Mouse (Mus musculus) embryonic facial prominence, embryonic 11.5 days (tissue): ENCODE data around the gene Gm8922. TPM values are rescaled to one million over a fixed set of nuclear protein-coding genes. Genes with fewer than 3 reads are reported as not detected.
"Not testable (repeated sequence)": the region's sequence is repeated elsewhere in the genome, so short reads cannot be mapped to it uniquely, and the experiment has no call there.

ENCODE experiments used
- ATAC-seq: fragments of 200-750 bp; cut with Nextera tagmentation; replicated peaks from 2 replicates; pipeline ENCODE4 v1.8.0; 2017; ENCODE audit warnings: low read depth; ENCODE audit not compliant: insufficient number of reproducible peaks, low FRiP score, low TSS enrichment
- DNase-seq: peaks from one replicate; pipeline ENCODE4 v3.0.0-alpha.2; 2015; ENCODE audit warnings: low spot score
- H3K27ac ChIP-seq: fragments of 300-500 bp; sonication (generic); replicated peaks from 2 replicates; pipeline ENCODE4 v1.5.1; 2014; ENCODE audit warnings: mild to moderate bottlenecking, low read depth, low read length, control low read depth
- H3K27me3 ChIP-seq: fragments of 300-500 bp; sonication (generic); 2 replicates; pipeline ENCODE4 v1.6.1; 2014; ENCODE audit warnings: mild to moderate bottlenecking, low read length, moderate library complexity, mixed read lengths; ENCODE audit not compliant: control insufficient read depth, insufficient read depth
- H3K36me3 ChIP-seq: fragments of 300-500 bp; sonication (generic); replicated peaks from 2 replicates; pipeline ENCODE4 v1.6.1; 2014; ENCODE audit warnings: low read depth, mild to moderate bottlenecking, low read length, moderate library complexity, mixed read lengths; ENCODE audit not compliant: control insufficient read depth, insufficient read depth
- H3K4me1 ChIP-seq: fragments of 300-500 bp; sonication (generic); 2 replicates; pipeline ENCODE4 v1.6.1; 2014; ENCODE audit warnings: low read length, mixed read lengths; ENCODE audit not compliant: control insufficient read depth, insufficient read depth
- H3K4me2 ChIP-seq: fragments of 300-500 bp; sonication (generic); 2 replicates; pipeline ENCODE4 v1.6.1; 2014; ENCODE audit warnings: low read depth, mild to moderate bottlenecking, control low read depth, low read length, moderate library complexity
- H3K4me3 ChIP-seq: fragments of 300-500 bp; sonication (generic); 2 replicates; pipeline ENCODE4 v1.5.1; 2014; ENCODE audit warnings: low read depth, low read length, control low read depth
- H3K9ac ChIP-seq: fragments of 300-500 bp; sonication (generic); replicated peaks from 2 replicates; pipeline ENCODE4 v1.6.1; 2014; ENCODE audit warnings: mild to moderate bottlenecking, control low read depth, low read length
- H3K9me3 ChIP-seq: fragments of 300-500 bp; sonication (generic); replicated peaks from 2 replicates; pipeline ENCODE4 v1.6.1; 2016; ENCODE audit warnings: mild to moderate bottlenecking, low read length, inconsistent platforms, mixed read lengths; ENCODE audit not compliant: control insufficient read depth
- WGBS: fragments of 180-500 bp; shearing (Covaris S2); extraction: QIAGEN DNeasy Blood & Tissue Kit; methylation state at CpG from one replicate; pipeline ENCODE4 v1.1.7; 2014; 5-methylcytosine and 5-hydroxymethylcytosine counted together
- polyA plus RNA-seq: library from polyadenylated mRNA; unstranded; fragments of >200 nt; fragmentation: Nextera tagmentation; extraction: Ambion mirVana; gene quantifications from 2 replicates; pipeline ENCODE4 v1.2.1, GENCODE M21; 2014

Gene Gm8922
- not detected in 2 replicates for polyA plus RNA-seq

- H3K27ac ChIP-seq, ATAC-seq, H3K36me3 ChIP-seq, H3K4me3 ChIP-seq, H3K27me3 ChIP-seq, H3K9me3 ChIP-seq, H3K9ac ChIP-seq, H3K4me2 ChIP-seq, H3K4me1 ChIP-seq, DNase-seq: not testable (repeated sequence)
- no CpG with 5 or more reads among the region's 2 CpGs for whole genome bisulfite sequencing
These were observed at the start of gene Gm8922 for GRCm38 (mm10) chr5:11681659-11682058. Gene Gm8922, plus strand, starts transcription at chr5:11681959.

Other genes starting within 250 kb of the Gm8922 start
- gene Gm8906, start 179.3 kb upstream of the Gm8922 start, polyA plus RNA-seq: not detected in 2 replicates
- not detected in 2 replicates for gene Gm6460, start 87.0 kb upstream of the Gm8922 start, polyA plus RNA-seq
- gene Gm8926, start 88.6 kb downstream of the Gm8922 start, polyA plus RNA-seq: not detected in 2 replicates
- gene Gm6465, start 163.6 kb downstream of the Gm8922 start, polyA plus RNA-seq: not detected in 2 replicates
- gene 4933402N22Rik, start 236.1 kb downstream of the Gm8922 start, polyA plus RNA-seq: not detected in 2 replicates